Mouse (Mus musculus) forebrain, embryonic 16.5 days (tissue): ENCODE measurements around the gene Fgfr2. TPM values are rescaled to one million over a fixed set of nuclear protein-coding genes. Genes with fewer than 3 reads are reported as not detected.

Experiments used
- ATAC-seq: fragments of 200-750 bp; cut with Nextera tagmentation; 2 replicates; pipeline ENCODE4 v1.8.0; 2017; ENCODE audit warnings: mild to moderate bottlenecking, moderate library complexity
- H3K27ac ChIP-seq: fragments of 300-500 bp; sonication (generic); 2 replicates; pipeline ENCODE4 v1.5.1; 2014; ENCODE audit warnings: low read length, control low read depth
- H3K27me3 ChIP-seq: fragments of 300-500 bp; sonication (generic); replicated peaks from 2 replicates; pipeline ENCODE4 v1.6.1; 2014; ENCODE audit warnings: low read length; ENCODE audit not compliant: control insufficient read depth, insufficient read depth
- H3K36me3 ChIP-seq: fragments of 300-500 bp; sonication (generic); 2 replicates; pipeline ENCODE4 v1.6.1; 2014; ENCODE audit not compliant: control insufficient read depth, insufficient read depth
- H3K4me1 ChIP-seq: fragments of 300-500 bp; sonication (generic); replicated peaks from 2 replicates; pipeline ENCODE4 v1.6.1; 2014; ENCODE audit warnings: low read length; ENCODE audit not compliant: control insufficient read depth, insufficient read depth
- H3K4me2 ChIP-seq: fragments of 300-500 bp; sonication (generic); 2 replicates; pipeline ENCODE4 v1.6.1; 2014; ENCODE audit warnings: mild to moderate bottlenecking, low read length, control low read depth
- H3K4me3 ChIP-seq: fragments of 300-500 bp; sonication (generic); replicated peaks from 2 replicates; pipeline ENCODE4 v1.5.1; 2014; ENCODE audit warnings: mild to moderate bottlenecking, low read length, control low read depth
- H3K9ac ChIP-seq: fragments of 300-500 bp; sonication (generic); replicated peaks from 2 replicates; pipeline ENCODE4 v1.6.1; 2014; ENCODE audit warnings: low read depth, low read length, control low read depth
- H3K9me3 ChIP-seq: fragments of 300-500 bp; sonication (generic); 2 replicates; pipeline ENCODE4 v1.6.1; 2016; ENCODE audit warnings: low read length; ENCODE audit not compliant: control insufficient read depth
- WGBS: fragments of 180-500 bp; shearing (Covaris S2); extraction: QIAGEN DNeasy Blood & Tissue Kit; methylation state at CpG from one replicate; pipeline ENCODE4 v1.1.7; 2014; 5-methylcytosine and 5-hydroxymethylcytosine counted together
- polyA plus RNA-seq: library from polyadenylated mRNA; unstranded; fragments of >200 nt; fragmentation: Nextera tagmentation; extraction: Ambion mirVana; gene quantifications from 2 replicates; pipeline ENCODE4 v1.2.1, GENCODE M21; 2015

Gene Fgfr2
- polyA plus RNA-seq, 1 experiment from 2014 or later: 39.2 TPM

DNA sequence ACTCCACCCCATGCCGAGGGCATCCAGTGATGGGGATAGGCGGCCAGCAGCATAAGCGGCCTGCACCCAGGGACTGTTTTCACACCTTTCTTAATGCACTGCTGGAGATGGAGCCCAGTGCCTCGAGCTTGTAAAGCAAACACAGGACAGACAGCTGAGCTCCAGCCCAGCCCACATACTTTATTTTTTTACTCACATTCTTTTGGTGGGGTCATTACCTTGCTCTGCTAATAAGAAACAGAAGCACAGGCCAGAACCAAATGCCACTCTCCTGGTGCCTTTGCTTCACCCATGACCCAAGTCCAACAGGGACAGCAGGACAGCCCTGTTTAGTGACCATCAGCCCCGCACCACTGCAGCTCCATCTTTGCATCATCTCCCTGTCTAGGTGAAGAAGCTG lies 2961.6 kb downstream of the Fgfr2 start:
- WGBS: 78% methylated on average over 5 of the region's 5 CpGs
- peaks cover 6% of the 10 kb centered on the region; the same call in 1 of the 2 replicates for H3K4me1 ChIP-seq

DNA sequence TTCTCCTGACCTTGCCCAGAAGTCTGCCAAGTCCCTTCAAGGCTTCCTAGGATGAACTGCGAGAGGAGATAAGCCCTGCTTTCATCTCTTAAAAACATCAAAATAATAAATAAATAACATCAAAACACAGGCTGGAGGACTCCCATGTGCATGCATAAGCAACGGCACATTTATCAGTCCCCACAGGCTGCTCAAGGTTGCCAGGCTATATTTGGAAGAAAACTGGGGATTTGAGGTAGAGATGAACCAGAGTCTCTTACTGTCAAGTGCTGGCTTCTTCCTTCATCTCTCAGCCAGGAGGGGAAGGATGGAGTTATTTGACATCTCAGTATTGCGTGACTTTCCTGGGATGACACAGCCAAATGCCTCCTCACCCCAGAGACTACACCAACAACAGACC lies 2964.3 kb downstream of the Fgfr2 start:
- no peaks in the 10 kb centered on the region for H3K27me3 ChIP-seq
- H3K9ac ChIP-seq: no peak overlapping the region
- 92% methylated on average over 3 of the region's 3 CpGs for WGBS
- 0 out of 2 replicates have a peak, but pooled peaks cover 5% of the 10 kb centered on the region for H3K36me3 ChIP-seq
- H3K4me1 ChIP-seq: no peaks in the 10 kb centered on the region
- H3K27ac ChIP-seq: no peak overlapping the region
- no peak overlapping the region for H3K4me2 ChIP-seq
- no peaks in the 10 kb centered on the region for H3K9me3 ChIP-seq
- ATAC-seq: no peak
- no peak overlapping the region for H3K4me3 ChIP-seq

More for the DNA sequence above, 2961.6 kb downstream of the Fgfr2 start:
- Histone ChIP-seq H3K4me2 (no peak overlapping the region), H3K27me3 (no peaks in the 10 kb centered on the region), H3K9me3 (no peaks in the 10 kb centered on the region), H3K9ac (no peak overlapping the region), H3K27ac (no peak overlapping the region), H3K36me3 (0 out of 2 replicates have a peak, but pooled peaks cover 5% of the 10 kb centered on the region), H3K4me3 (no peak overlapping the region)
- no peak for ATAC-seq

DNA sequence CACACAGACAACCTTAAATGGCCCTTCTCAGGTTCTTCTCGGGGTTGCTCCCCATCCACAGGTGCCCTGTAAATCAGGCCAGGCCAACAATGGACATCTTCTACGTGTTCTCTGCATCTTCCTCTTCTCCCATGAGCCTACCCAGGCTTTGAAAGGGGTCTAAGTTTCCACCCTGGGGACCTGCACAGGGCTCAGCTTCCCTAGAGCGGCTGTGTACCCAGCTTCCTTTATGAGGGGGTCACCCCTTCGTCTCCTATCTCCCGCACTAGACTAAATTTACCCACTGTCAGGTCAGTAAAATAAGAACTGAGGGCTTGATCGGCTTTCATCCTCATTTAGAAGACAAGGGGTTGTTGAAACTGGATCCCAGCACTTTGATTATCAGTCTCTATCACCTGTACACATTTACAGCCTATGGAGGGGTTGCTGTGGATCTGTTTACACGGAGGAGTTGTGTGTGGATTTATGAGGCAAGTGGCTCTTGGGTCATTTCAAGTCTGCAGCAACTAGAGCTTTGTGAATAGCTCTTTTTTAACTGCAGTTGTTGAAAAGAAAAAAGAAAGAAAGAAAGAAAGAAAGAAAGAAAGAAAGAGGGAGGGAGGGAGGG lies 2969.7 kb downstream of the Fgfr2 start:
- no peak overlapping the region for H3K4me2 ChIP-seq
- ATAC-seq: no peak
- H3K4me3 ChIP-seq: no peak overlapping the region
- 86% methylated on average over 7 of the region's 7 CpGs for WGBS
- no peak overlapping the region for H3K27ac ChIP-seq
- no peaks in the 10 kb centered on the region for H3K27me3 ChIP-seq
- no peaks in the 10 kb centered on the region for H3K9me3 ChIP-seq
- H3K36me3 ChIP-seq: no peaks in the 10 kb centered on the region
- no peaks in the 10 kb centered on the region for H3K4me1 ChIP-seq
- H3K9ac ChIP-seq: no peak overlapping the region

DNA sequence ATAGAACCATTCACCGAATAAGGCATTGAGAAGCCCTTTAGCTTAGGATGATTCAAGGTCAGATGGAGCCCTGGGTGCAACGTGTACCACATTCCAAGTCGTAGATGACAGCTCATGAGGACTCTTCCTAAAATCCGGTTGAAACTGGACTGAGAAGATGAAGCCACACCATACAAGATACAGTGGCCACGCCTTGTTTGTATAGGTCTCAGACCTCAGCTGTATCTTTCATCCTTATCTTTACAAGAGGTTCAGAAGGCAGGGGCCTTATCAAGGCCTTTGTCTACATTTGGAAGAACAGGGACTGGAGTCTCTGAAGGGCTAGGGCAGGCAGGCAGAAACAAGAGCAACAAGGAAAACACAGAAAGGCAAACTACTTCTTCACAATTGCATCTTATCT lies 2974.2 kb downstream of the Fgfr2 start:
- Histone ChIP-seq H3K4me3 (no peak overlapping the region), H3K27ac (no peak overlapping the region), H3K36me3 (no peaks in the 10 kb centered on the region), H3K9ac (no peak overlapping the region), H3K9me3 (no peaks in the 10 kb centered on the region), H3K27me3 (no peaks in the 10 kb centered on the region), H3K4me1 (no peaks in the 10 kb centered on the region), H3K4me2 (no peak overlapping the region)
- 94% methylated on average over 5 of the region's 5 CpGs for WGBS
- ATAC-seq: no peak

DNA sequence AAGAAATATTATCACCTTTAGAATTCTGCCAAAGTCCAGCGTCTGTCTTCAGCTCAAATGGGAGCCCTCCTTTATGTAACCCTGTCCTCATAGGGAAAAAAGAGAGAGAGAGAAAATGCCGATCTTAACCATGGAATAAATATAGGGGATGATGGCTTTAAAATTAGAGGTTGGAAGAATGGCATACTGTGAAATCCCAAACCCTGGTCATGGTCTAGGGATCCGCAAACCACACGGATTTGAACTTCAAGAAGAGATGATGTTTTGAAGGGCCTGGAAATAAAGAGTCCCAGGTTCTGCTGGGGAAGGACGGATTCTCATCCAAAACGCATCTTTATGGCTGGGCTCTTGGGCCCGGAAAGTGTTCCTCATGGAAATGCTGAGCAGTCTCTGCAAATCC lies 2975.9 kb downstream of the Fgfr2 start:
- no peak overlapping the region for H3K9ac ChIP-seq
- no peak overlapping the region for H3K4me2 ChIP-seq
- no peaks in the 10 kb centered on the region for H3K4me1 ChIP-seq
- H3K4me3 ChIP-seq: no peak overlapping the region
- WGBS: 87% methylated on average over 7 of the region's 7 CpGs
- no peak overlapping the region for H3K27ac ChIP-seq
- H3K36me3 ChIP-seq: no peaks in the 10 kb centered on the region
- ATAC-seq: no peak
- no peaks in the 10 kb centered on the region for H3K27me3 ChIP-seq
- H3K9me3 ChIP-seq: no peaks in the 10 kb centered on the region

DNA sequence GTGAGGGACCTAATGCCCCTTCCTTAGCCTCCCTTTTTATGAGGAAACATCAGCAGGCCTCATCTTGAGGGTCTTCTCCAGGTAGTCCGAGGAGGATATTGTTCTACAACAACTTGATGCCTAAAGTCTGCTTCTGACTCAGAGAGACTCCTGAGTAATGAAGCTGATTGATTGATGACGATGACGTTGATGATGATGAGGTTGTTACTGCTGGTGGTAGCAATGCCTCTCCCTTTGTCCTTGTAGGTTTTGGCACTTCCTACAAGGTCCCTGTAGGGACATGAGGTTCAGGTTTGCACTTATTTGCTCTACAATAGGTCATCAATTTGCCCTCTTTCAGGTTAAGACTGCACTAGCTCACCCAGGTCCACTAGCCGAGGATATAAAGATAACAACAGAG lies 2977.9 kb downstream of the Fgfr2 start:
- Histone ChIP-seq H3K27ac (no peak overlapping the region), H3K9me3 (no peaks in the 10 kb centered on the region), H3K4me2 (no peak overlapping the region), H3K36me3 (no peaks in the 10 kb centered on the region), H3K9ac (no peak overlapping the region), H3K4me1 (no peaks in the 10 kb centered on the region), H3K4me3 (no peak overlapping the region), H3K27me3 (no peaks in the 10 kb centered on the region)
- no peak for ATAC-seq
- 88% methylated on average over 4 of the region's 4 CpGs for WGBS

DNA sequence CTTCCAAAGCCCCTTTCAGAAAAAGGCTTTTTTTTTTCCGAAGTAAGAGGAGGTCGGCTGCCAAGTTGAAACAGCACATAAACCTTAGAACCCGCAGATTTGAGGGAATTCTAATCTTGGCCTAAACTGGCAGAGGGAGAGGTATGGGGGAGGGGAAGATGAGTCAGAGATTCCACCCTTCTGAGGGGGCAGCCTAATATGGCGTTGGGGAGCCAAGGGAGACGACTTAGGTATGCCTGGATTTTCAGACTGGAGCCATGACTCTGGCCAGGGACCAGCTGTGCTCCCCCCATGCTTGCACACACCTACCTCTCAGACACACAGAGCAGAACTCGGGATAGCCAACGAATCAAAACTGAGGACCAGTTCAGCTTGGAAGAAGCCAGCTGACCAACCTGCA lies 2979.8 kb downstream of the Fgfr2 start:
- no peak overlapping the region for H3K4me2 ChIP-seq
- H3K9ac ChIP-seq: no peak overlapping the region
- no peak overlapping the region for H3K4me3 ChIP-seq
- H3K27ac ChIP-seq: no peak overlapping the region
- H3K36me3 ChIP-seq: no peaks in the 10 kb centered on the region
- H3K27me3 ChIP-seq: no peaks in the 10 kb centered on the region
- H3K9me3 ChIP-seq: no peaks in the 10 kb centered on the region
- 65% methylated on average over 7 of the region's 7 CpGs for WGBS
- no peaks in the 10 kb centered on the region for H3K4me1 ChIP-seq
- no peak for ATAC-seq

DNA sequence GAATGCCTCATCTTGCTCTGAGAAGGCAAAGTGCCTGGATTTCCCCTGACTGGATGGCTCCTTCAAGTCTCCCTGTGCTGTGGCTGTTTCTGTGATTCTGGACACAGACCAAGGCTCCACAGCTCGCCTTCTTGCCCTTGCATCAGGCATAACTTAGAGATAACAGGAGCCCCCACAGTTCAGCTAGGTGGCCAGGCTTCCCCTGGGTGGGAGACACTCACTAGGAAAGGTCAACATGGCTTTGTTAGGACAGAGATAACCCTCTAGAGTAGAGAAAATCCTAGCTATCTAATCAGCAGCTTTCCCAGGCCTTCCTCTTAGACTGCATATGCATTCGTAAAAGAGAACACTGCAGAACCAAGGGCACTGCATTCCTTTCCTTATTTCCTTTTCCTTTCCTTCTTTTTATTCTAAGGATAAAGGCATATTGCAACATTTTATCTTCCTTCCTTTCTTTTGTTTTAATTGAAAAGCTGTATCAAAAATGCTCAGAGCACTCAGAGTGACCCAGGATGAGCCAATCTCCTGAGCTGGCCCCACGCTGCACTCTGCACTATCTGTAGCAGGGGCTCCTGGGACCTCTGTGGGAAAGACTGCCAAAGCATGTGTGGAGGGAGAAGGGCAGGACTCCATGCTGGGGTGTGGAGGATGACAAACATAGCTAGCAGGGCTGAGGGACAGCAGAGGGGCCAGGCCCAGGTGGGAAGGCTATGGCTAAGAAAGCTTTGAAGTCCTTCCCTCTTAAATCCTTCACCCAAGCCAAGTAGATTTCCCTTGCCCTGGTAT lies 2981.9 kb downstream of the Fgfr2 start:
- H3K4me1 ChIP-seq: no peaks in the 10 kb centered on the region
- no peak overlapping the region for H3K9ac ChIP-seq
- H3K27ac ChIP-seq: no peak overlapping the region
- H3K4me3 ChIP-seq: no peak overlapping the region
- no peak overlapping the region for H3K4me2 ChIP-seq
- no peak for ATAC-seq
- H3K9me3 ChIP-seq: no peaks in the 10 kb centered on the region
- no peaks in the 10 kb centered on the region for H3K27me3 ChIP-seq
- WGBS: 83% methylated on average over 3 of the region's 3 CpGs
- H3K36me3 ChIP-seq: no peaks in the 10 kb centered on the region

DNA sequence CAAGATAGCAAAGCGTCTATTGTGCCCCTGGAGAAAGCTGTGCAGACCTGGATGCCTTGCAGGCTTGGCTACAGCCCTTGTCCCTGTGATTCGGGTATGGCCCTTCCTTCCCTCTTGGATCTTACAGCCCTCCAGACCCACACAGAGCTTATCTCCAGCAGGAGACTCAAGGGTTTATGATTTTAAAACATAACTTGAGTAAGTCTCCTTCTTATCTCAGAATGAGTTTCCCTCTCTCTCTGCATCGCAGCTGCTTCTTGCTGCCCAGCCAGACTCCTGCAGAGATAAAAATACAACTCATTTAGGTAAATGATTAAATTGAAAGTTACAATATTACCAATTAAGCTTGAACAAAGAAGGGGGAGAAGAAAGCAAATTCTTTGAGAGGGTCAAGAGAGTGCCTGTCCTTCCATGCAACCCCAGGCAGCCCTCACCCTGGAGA lies 2988.2 kb downstream of the Fgfr2 start:
- no peak overlapping the region for H3K4me2 ChIP-seq
- H3K9me3 ChIP-seq: no peaks in the 10 kb centered on the region
- H3K27me3 ChIP-seq: no peaks in the 10 kb centered on the region
- H3K36me3 ChIP-seq: no peaks in the 10 kb centered on the region
- H3K4me1 ChIP-seq: no peaks in the 10 kb centered on the region
- H3K27ac ChIP-seq: no peak overlapping the region
- 70% methylated on average over 3 of the region's 3 CpGs for WGBS
- H3K9ac ChIP-seq: no peak overlapping the region
- H3K4me3 ChIP-seq: no peak overlapping the region
- ATAC-seq: no peak
